Mouse (Mus musculus) thymus, adult 2 months (tissue): Measurements from ENCODE around the gene Ccz1.

Experiments used
- CTCF ChIP-seq: fragments of 200-500 bp; IDR thresholded peaks from 2 replicates; pipeline ENCODE4 v1.5.1; 2012; ENCODE audit warnings: mild to moderate bottlenecking, control low read depth, low read length, moderate library complexity, borderline replicate concordance; ENCODE audit not compliant: control insufficient read depth, poor library complexity, insufficient read depth; ENCODE audit errors: extremely low read depth
- POLR2A ChIP-seq: fragments of 200-500 bp; IDR thresholded peaks from 2 replicates; pipeline ENCODE4 v1.6.1; 2012; ENCODE audit warnings: mild to moderate bottlenecking, low read length, control low read depth, moderate library complexity; ENCODE audit not compliant: control insufficient read depth, poor library complexity, insufficient read depth; ENCODE audit errors: extremely low read depth

GRCm38 (mm10) chr5:144051268-144051667, 36.6 kb upstream of the Ccz1 start:
- TF ChIP-seq CTCF, result no peak
- TF ChIP-seq POLR2A, result no peak
